Mouse (Mus musculus): Measurements from ENCODE around the gene Mlf2. TPM values are rescaled to one million over a fixed set of nuclear protein-coding genes. Genes with fewer than 3 reads are reported as not detected.
"Not testable (repeated sequence)": the region's sequence is repeated elsewhere in the genome, so short reads cannot be mapped to it uniquely, and the experiment has no call there.

Gene Mlf2
- 71.3 and 82.7 TPM in 2 replicates for total RNA-seq (2015)
- total RNA-seq (2017), result 57.0 and 58.8 TPM in 2 replicates

GRCm38 (mm10) chr6:124930754-124931524, at the start of gene Mlf2:
Gene Mlf2 (plus strand): TSS chr6:124931386.
- ATAC-seq (replicated peaks; ENCODE audit: poor library complexity), result peak; percentile 81

- no peak for ATAC-seq (replicated peaks; ENCODE audit: poor library complexity)
These were observed 49.4 kb upstream of the Mlf2 start for GRCm38 (mm10) chr6:124881821-124882220.

GRCm38 (mm10) chr6:124883351-124883750, 47.8 kb upstream of the Mlf2 start:
- ATAC-seq (replicated peaks; ENCODE audit: poor library complexity), result no peak

GRCm38 (mm10) chr6:124884714-124885500, 46.3 kb upstream of the Mlf2 start:
- peak; percentile 65 for ATAC-seq (replicated peaks; ENCODE audit: poor library complexity)

- ATAC-seq (replicated peaks; ENCODE audit: poor library complexity), result no peak
These were observed 45.2 kb upstream of the Mlf2 start for GRCm38 (mm10) chr6:124885956-124886381.

GRCm38 (mm10) chr6:124887986-124888385, 43.2 kb upstream of the Mlf2 start, which contains the start of gene Cd4:
Gene Cd4 (minus strand): TSS chr6:124888221.
- no peak for ATAC-seq (replicated peaks; ENCODE audit: poor library complexity)

GRCm38 (mm10) chr6:124888555-124889125, 42.5 kb upstream of the Mlf2 start:
- no peak for ATAC-seq (replicated peaks; ENCODE audit: poor library complexity)

GRCm38 (mm10) chr6:124890997-124891396, 40.2 kb upstream of the Mlf2 start:
- ATAC-seq (replicated peaks; ENCODE audit: poor library complexity), result no peak

- not testable (repeated sequence) for ATAC-seq (replicated peaks; ENCODE audit: poor library complexity)
These were observed 37.1 kb upstream of the Mlf2 start for GRCm38 (mm10) chr6:124894113-124894512.

- peak; percentile 67 for ATAC-seq (replicated peaks; ENCODE audit: poor library complexity)
These were observed 32.8 kb upstream of the Mlf2 start for GRCm38 (mm10) chr6:124898359-124898758.

GRCm38 (mm10) chr6:124900056-124900800, 31.0 kb upstream of the Mlf2 start:
- no peak for ATAC-seq (replicated peaks; ENCODE audit: poor library complexity)

GRCm38 (mm10) chr6:124900801-124901480, 30.2 kb upstream of the Mlf2 start:
- peak; percentile 44 for ATAC-seq (replicated peaks; ENCODE audit: poor library complexity)

GRCm38 (mm10) chr6:124901851-124902250, 29.3 kb upstream of the Mlf2 start:
- no peak for ATAC-seq (replicated peaks; ENCODE audit: poor library complexity)

- ATAC-seq (replicated peaks; ENCODE audit: poor library complexity), result peak; percentile 93
These were observed 27.5 kb upstream of the Mlf2 start for GRCm38 (mm10) chr6:124903580-124904151.

- peak; percentile 78 for ATAC-seq (replicated peaks; ENCODE audit: poor library complexity)
These were observed 26.8 kb upstream of the Mlf2 start for GRCm38 (mm10) chr6:124904161-124904981.

- ATAC-seq (replicated peaks; ENCODE audit: poor library complexity), result no peak
These were observed 26.0 kb upstream of the Mlf2 start for GRCm38 (mm10) chr6:124904991-124905860.

- no peak for ATAC-seq (replicated peaks; ENCODE audit: poor library complexity)
These were observed 23.4 kb upstream of the Mlf2 start for GRCm38 (mm10) chr6:124907767-124908166.

GRCm38 (mm10) chr6:124910032-124910431, 21.2 kb upstream of the Mlf2 start:
- ATAC-seq (replicated peaks; ENCODE audit: poor library complexity), result peak; percentile 45

Data from megakaryocyte progenitor cell, adult 5-6 weeks (primary cell).